Mouse (Mus musculus) heart, embryonic 12.5 days (tissue): ENCODE data around the gene Gm17545. TPM values are rescaled to one million over a fixed set of nuclear protein-coding genes. Genes with fewer than 3 reads are reported as not detected.
"Not testable (repeated sequence)": the region's sequence is repeated elsewhere in the genome, so short reads cannot be mapped to it uniquely, and the experiment has no call there.

Source experiments
- ATAC-seq: fragments of 200-750 bp; cut with Nextera tagmentation; 2 replicates; pipeline ENCODE4 v1.8.0; 2017; ENCODE audit warnings: moderate TSS enrichment, moderate library complexity; ENCODE audit not compliant: insufficient number of reproducible peaks, low FRiP score
- H3K27ac ChIP-seq: fragments of 300-500 bp; sonication (generic); 2 replicates; pipeline ENCODE4 v1.5.1; 2016; ENCODE audit warnings: mild to moderate bottlenecking, moderate library complexity; ENCODE audit not compliant: poor library complexity, severe bottlenecking
- H3K27me3 ChIP-seq: fragments of 300-500 bp; sonication (generic); replicated peaks from 2 replicates; pipeline ENCODE4 v1.6.1; 2016; ENCODE audit warnings: mild to moderate bottlenecking, moderate library complexity
- H3K36me3 ChIP-seq: fragments of 300-500 bp; sonication (generic); 2 replicates; pipeline ENCODE4 v1.6.1; 2016; ENCODE audit warnings: mild to moderate bottlenecking, moderate library complexity
- H3K4me1 ChIP-seq: fragments of 300-500 bp; sonication (generic); replicated peaks from 2 replicates; pipeline ENCODE4 v1.6.1; 2016; ENCODE audit warnings: mild to moderate bottlenecking
- H3K4me2 ChIP-seq: fragments of 300-500 bp; sonication (generic); 2 replicates; pipeline ENCODE4 v1.6.1; 2016; ENCODE audit warnings: mild to moderate bottlenecking, moderate library complexity
- H3K4me3 ChIP-seq: fragments of 300-500 bp; sonication (generic); 2 replicates; pipeline ENCODE4 v1.5.1; 2016; ENCODE audit warnings: mild to moderate bottlenecking
- H3K9ac ChIP-seq: fragments of 300-500 bp; sonication (generic); 2 replicates; pipeline ENCODE4 v1.6.1; 2016; ENCODE audit warnings: mild to moderate bottlenecking, moderate library complexity
- H3K9me3 ChIP-seq: fragments of 300-500 bp; sonication (generic); replicated peaks from 2 replicates; pipeline ENCODE4 v1.6.1; 2016; ENCODE audit warnings: mild to moderate bottlenecking, moderate library complexity
- WGBS: fragments of 180-500 bp; shearing (Covaris S2); methylation state at CpG from one replicate; pipeline ENCODE4 v1.1.7; 2016; 5-methylcytosine and 5-hydroxymethylcytosine counted together
- polyA plus RNA-seq: library from polyadenylated mRNA; unstranded; fragments of >200 nt; fragmentation: Nextera tagmentation; extraction: Ambion mirVana; gene quantifications from 2 replicates; pipeline ENCODE4 v1.2.1, GENCODE M21; 2016

Gene Gm17545
- not detected in 2 replicates for polyA plus RNA-seq

GRCm38 (mm10) chr9:22453990-22454389 is at the start of gene Gm17545:
Gene Gm17545, plus strand, starts transcription at chr9:22454290.
- H3K4me2 ChIP-seq, H3K4me1 ChIP-seq, H3K4me3 ChIP-seq, H3K27ac ChIP-seq, H3K9ac ChIP-seq, H3K9me3 ChIP-seq, H3K27me3 ChIP-seq, ATAC-seq: not testable (repeated sequence)
- WGBS: 86% methylated on average over 8 of the region's 8 CpGs
- H3K36me3 ChIP-seq: peaks cover 85% of the 10 kb centered on the region

GRCm38 (mm10) chr9:22405414-22405813 is 48.7 kb upstream of the Gm17545 start:
- Histone ChIP-seq H3K4me3 (no peak overlapping the region), H3K9ac (no peak overlapping the region), H3K4me2 (no peak overlapping the region), H3K36me3 (no peaks in the 10 kb centered on the region), H3K27me3 (no peaks in the 10 kb centered on the region), H3K27ac (no peak overlapping the region), H3K9me3 (no peaks in the 10 kb centered on the region), H3K4me1 (no peaks in the 10 kb centered on the region)
- 79% methylated on average over 3 of the region's 3 CpGs for WGBS
- no peak for ATAC-seq

- not testable (repeated sequence) for H3K27me3 ChIP-seq, H3K9me3 ChIP-seq, H3K27ac ChIP-seq, ATAC-seq, H3K4me2 ChIP-seq, H3K36me3 ChIP-seq, H3K4me1 ChIP-seq, H3K9ac ChIP-seq, H3K4me3 ChIP-seq
- 73% methylated on average over 4 of the region's 4 CpGs for whole genome bisulfite sequencing
Observed at GRCm38 (mm10) chr9:22407633-22408032, 46.5 kb upstream of the Gm17545 start.

GRCm38 (mm10) chr9:22408344-22408743 is 45.7 kb upstream of the Gm17545 start:
- not testable (repeated sequence) for H3K36me3 ChIP-seq, H3K4me3 ChIP-seq, H3K9me3 ChIP-seq, H3K9ac ChIP-seq, H3K27ac ChIP-seq, ATAC-seq, H3K27me3 ChIP-seq, H3K4me2 ChIP-seq, H3K4me1 ChIP-seq
- WGBS: 14% methylated on average over 4 of the region's 4 CpGs

DNA sequence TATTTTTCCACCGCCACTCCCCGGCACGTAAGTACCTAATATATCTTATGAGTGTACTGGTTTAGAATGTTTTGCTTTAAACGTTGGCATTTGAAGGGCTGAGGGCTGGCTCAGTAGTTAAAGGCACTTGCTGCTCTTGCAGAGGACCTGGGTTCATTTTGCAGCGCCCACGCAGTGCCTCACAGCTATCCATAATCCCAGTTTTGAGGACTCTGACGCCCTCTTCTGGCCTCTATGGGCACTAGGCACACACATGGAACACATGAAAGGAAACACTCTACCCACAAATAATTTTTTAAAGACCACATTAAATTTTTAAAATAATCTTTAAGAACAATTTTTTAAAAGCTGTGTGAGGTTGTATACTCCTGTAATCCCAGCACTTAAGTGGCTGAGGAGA is 44.6 kb upstream of the Gm17545 start:
- 74% methylated on average over 7 of the region's 7 CpGs for WGBS
- Histone ChIP-seq H3K9me3 (no peaks in the 10 kb centered on the region), H3K9ac (no peak overlapping the region), H3K27ac (no peak overlapping the region), H3K4me1 (no peaks in the 10 kb centered on the region; the same call in 1 of the 2 replicates), H3K36me3 (no peaks in the 10 kb centered on the region), H3K4me2 (no peak overlapping the region), H3K27me3 (no peaks in the 10 kb centered on the region), H3K4me3 (no peak overlapping the region)
- ATAC-seq: no peak

DNA sequence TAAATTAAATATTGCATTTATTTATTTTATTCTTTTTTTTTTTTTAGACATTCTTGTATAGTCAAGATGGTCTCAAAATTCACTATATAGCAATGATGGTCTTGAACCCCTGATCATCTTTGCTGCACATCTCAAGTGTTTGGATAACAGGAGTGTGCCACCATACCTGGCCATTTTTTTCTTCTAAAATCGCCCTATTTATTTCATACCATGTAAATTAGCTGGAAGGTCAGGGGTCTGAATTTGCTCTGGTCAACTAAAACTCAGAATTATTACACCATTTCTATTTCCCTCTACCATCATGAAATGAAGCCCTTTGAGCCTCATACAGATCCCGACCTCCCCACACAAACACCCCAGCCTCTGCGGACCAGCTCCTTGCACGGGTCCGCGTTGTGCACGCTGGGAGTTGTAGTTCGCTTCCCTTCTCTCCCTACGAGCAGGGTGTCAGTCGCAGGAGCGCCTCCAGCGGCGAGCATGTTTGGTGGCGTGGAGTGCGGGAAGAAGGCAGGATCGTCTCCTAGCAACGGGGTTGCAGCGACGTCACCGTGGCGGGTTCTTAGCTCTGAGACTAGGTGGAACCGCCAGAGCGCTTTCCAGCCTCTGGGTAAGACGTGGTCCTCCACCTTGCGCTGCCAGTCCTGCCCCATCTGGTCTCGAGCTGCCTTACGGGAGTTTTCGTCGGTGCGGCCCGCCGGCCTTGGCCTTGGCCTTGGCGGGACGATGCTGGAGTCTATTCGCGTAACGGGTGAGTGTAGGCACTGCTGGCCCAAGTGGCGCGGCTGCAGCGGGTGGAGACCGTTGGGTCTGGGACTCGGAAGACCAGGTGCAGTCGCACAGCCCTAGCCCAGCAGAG is 42.9 kb upstream of the Gm17545 start, which contains the start of gene 9530077C05Rik:
Gene 9530077C05Rik (plus strand): TSS at position 512 of the 856 bp plus-strand sequence.
- Histone ChIP-seq H3K9ac (peak within 1 kb of the TSS; percentile 70), H3K4me2 (peak within 1 kb of the TSS; percentile 90), H3K4me1 (no peaks in the 10 kb centered on the region; the same call in 1 of the 2 replicates), H3K4me3 (peak within 1 kb of the TSS; percentile 71), H3K27ac (no peak within 1 kb of the TSS), H3K27me3 (no peaks in the 10 kb centered on the region), H3K36me3 (no peaks in the 10 kb centered on the region), H3K9me3 (no peaks in the 10 kb centered on the region)
- 1% methylated on average over 43 of the region's 43 CpGs for WGBS
- peak; percentile 96 for ATAC-seq

DNA sequence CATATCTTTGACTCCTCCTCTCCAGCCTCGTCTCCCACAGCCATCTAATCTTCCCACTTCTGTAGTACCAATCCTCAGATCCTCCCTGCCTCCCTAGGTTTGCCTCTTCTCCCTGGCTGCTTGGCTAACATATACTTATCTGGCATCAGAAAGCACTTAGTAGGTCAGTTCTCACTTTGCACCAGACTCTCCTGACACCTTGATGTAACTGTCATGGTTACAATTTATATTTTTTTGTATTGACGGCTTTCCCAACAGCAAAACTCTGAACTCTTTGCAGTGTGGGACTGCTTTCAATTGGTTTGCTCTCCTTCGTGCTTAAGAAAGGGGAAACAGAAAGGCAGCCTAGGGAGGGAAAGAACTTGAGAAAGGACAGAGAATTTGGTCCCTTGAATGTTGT is 37.9 kb upstream of the Gm17545 start:
- Histone ChIP-seq H3K4me3 (no peak overlapping the region), H3K4me2 (no peak overlapping the region), H3K36me3 (no peaks in the 10 kb centered on the region), H3K9me3 (no peaks in the 10 kb centered on the region), H3K9ac (no peak overlapping the region), H3K27me3 (no peaks in the 10 kb centered on the region), H3K27ac (no peak overlapping the region), H3K4me1 (peaks cover 3% of the 10 kb centered on the region; the same call in 1 of the 2 replicates)
- 63% methylated on average over 3 of the region's 3 CpGs for WGBS
- ATAC-seq: no peak

DNA sequence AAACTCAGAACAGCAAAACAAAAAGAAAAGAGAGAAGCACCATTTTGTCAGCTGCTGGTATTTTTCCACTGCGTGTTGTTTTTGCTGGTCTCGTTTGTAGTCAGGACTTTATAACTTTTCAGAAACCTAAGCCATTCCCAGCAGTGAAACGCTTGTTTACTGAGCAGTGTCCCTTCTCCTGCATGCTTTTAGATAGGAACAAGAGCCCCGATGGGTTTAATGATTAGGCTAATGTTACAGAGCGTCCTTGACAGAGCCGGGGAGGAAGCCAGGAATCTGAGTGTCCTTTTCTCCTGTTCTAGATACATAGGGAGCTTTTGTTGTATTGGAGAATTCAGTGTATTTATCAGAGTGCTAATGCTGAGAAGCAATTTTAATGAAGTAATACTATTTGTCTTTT is 36.5 kb upstream of the Gm17545 start:
- Histone ChIP-seq H3K27ac (no peak overlapping the region), H3K4me3 (no peak overlapping the region), H3K27me3 (no peaks in the 10 kb centered on the region), H3K36me3 (no peaks in the 10 kb centered on the region), H3K4me2 (no peak overlapping the region), H3K4me1 (peaks cover 3% of the 10 kb centered on the region; the same call in 1 of the 2 replicates), H3K9ac (no peak overlapping the region), H3K9me3 (no peaks in the 10 kb centered on the region)
- WGBS: 49% methylated on average over 6 of the region's 6 CpGs
- ATAC-seq: no peak

DNA sequence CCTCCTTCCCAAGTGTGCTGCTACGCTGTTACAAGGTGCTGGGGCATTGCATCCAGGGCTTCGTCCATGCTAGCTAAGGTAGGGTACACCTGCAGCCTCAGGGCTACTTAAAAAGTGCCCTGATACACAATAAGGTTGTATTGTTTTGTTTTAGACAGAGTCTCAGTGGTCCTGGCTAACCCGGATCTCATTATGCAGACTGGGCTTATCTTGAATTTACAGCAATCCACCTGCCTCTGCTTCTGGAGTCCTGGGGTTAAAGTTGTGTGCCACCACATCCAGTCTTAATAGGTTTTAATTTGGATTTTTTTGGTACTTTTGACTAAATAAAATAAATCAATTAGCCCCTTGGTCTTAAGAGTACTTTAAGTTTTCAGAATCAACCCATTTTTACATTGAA is 34.2 kb upstream of the Gm17545 start:
- no peak overlapping the region for H3K4me2 ChIP-seq
- H3K27me3 ChIP-seq: no peaks in the 10 kb centered on the region
- H3K9ac ChIP-seq: no peak overlapping the region
- peaks cover 22% of the 10 kb centered on the region for H3K4me1 ChIP-seq
- WGBS: 84% methylated on average over 3 of the region's 3 CpGs
- no peaks in the 10 kb centered on the region for H3K9me3 ChIP-seq
- H3K36me3 ChIP-seq: no peaks in the 10 kb centered on the region
- ATAC-seq: no peak
- H3K27ac ChIP-seq: no peak overlapping the region
- H3K4me3 ChIP-seq: no peak overlapping the region

GRCm38 (mm10) chr9:22420491-22420890 is 33.6 kb upstream of the Gm17545 start:
- H3K4me2 ChIP-seq: no peak overlapping the region
- no peaks in the 10 kb centered on the region for H3K27me3 ChIP-seq
- no peak overlapping the region for H3K4me3 ChIP-seq
- no peak for ATAC-seq
- H3K36me3 ChIP-seq: no peaks in the 10 kb centered on the region
- no peaks in the 10 kb centered on the region for H3K9me3 ChIP-seq
- no peak overlapping the region for H3K27ac ChIP-seq
- 43% methylated on average over 7 of the region's 7 CpGs for WGBS
- peaks cover 22% of the 10 kb centered on the region for H3K4me1 ChIP-seq
- no peak overlapping the region for H3K9ac ChIP-seq

DNA sequence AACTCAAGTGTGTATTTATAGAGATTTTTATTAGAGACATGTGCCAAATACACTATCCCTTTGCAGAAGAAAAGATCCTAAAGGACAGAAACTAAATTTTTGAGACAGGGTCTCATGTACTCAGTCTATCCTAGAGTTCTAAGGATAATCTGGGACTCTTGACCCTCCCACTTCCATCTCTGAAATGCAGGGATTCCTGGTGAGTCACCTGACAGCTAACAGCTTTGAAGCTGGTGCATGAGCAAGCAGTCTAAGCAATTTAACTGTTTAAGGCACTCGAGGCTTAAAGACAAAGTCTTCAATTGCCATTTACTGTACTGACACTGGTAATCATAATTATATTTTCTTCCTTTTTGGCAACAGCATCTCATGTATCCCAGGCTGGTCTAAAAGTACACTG is 31.5 kb upstream of the Gm17545 start:
- Histone ChIP-seq H3K4me3 (no peak overlapping the region), H3K4me2 (no peak overlapping the region), H3K36me3 (no peaks in the 10 kb centered on the region), H3K9ac (no peak overlapping the region), H3K27ac (no peak overlapping the region), H3K4me1 (peaks cover 22% of the 10 kb centered on the region), H3K27me3 (no peaks in the 10 kb centered on the region), H3K9me3 (no peaks in the 10 kb centered on the region)
- ATAC-seq: no peak
- WGBS: 48% methylated on average over 1 of the region's 1 CpGs
